Mouse (Mus musculus) gastrocnemius, postnatal 14 days (tissue): ENCODE results near the gene Zfp207. TPM values are rescaled to one million over a fixed set of nuclear protein-coding genes. Genes with fewer than 3 reads are reported as not detected.

Source experiments
- DNase-seq: peaks from one replicate; pipeline ENCODE4 v3.0.0; 2021; ENCODE audit warnings: mixed read lengths
- intact Hi-C: fragments of 180-260 bp; cut with DNase I; formaldehyde crosslinking; loops from one replicate; pipeline ENCODE4 v1.15.1; 2025; ENCODE audit warnings: low total_unique reads
- total RNA-seq, 2 experiments: library from RNA; stranded (reverse); gene quantifications; 2 replicates each; pipeline ENCODE4 v1.2.3; 2021

Gene Zfp207
- total RNA-seq, 2 experiments from 2014 or later: 61.4 to 64.0 TPM

DNA sequence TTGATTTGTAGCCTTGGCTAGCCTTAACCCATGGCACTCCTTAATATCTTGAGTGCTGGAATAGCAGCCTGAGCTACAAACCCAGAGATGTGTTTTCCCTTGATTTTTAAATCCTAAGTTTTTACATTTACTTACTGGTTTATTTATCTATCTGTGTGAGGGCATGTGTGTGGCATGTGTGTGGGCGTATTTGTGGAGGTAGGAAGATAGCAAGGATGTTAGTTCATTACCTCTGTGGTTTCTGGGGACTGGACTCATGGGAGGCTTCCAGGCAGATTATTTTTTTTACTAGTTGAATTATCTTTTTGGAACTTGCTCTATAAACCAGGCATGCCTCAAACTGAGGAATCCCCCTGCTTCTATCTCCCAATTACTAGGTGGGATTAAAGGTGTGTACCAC is 70.1 kb downstream of the Zfp207 start:
- DNase-seq: no peak
- intact Hi-C loops: no loop called here

Other genes with a start within 250 kb of the Zfp207 start
- gene Tefm, start 241.1 kb upstream of the Zfp207 start, total RNA-seq: 10 to 100 TPM; 20.4 to 20.7 TPM
- 10 to 100 TPM in 1 of 2 experiments, 1 to 10 TPM in 1; 7.4 to 10.7 TPM for gene Adap2, start 229.2 kb upstream of the Zfp207 start, total RNA-seq
- gene Rnf135, start 199.4 kb upstream of the Zfp207 start, total RNA-seq: 1 to 10 TPM; 3.6 to 3.7 TPM
- gene Rhot1, start 174.3 kb upstream of the Zfp207 start, total RNA-seq: 10 to 100 TPM; 38.6 to 38.9 TPM
- gene Rhbdl3, start 82.4 kb upstream of the Zfp207 start, total RNA-seq: 10 to 100 TPM; 10.6 to 11.4 TPM
- gene 5730455P16Rik, start 5.2 kb upstream of the Zfp207 start, total RNA-seq: 10 to 100 TPM; 24.3 to 28.6 TPM
- gene Psmd11, start 45.3 kb downstream of the Zfp207 start, total RNA-seq: 100 to 1,000 TPM; 121 to 128 TPM
- 1 to 10 TPM; 1.5 to 3.0 TPM for gene Cdk5r1, start 93.7 kb downstream of the Zfp207 start, total RNA-seq